Mouse (Mus musculus) kidney, embryonic 14.5 days (tissue): ENCODE measurements around the gene Gm14214. TPM values are rescaled to one million over a fixed set of nuclear protein-coding genes. Genes with fewer than 3 reads are reported as not detected.
A peak's percentile ranks its signal among the peaks of the same experiment; 100 is the strongest.

ENCODE experiments used
- ATAC-seq: fragments of 200-750 bp; cut with Nextera tagmentation; 2 replicates; pipeline ENCODE4 v1.8.0; 2017; ENCODE audit warnings: moderate number of reproducible peaks, mild to moderate bottlenecking, moderate TSS enrichment, moderate library complexity; ENCODE audit not compliant: low FRiP score, low TSS enrichment
- H3K27ac ChIP-seq: fragments of 300-500 bp; sonication (generic); 2 replicates; pipeline ENCODE4 v1.5.1; 2014; ENCODE audit warnings: low read depth, mild to moderate bottlenecking, low read length, moderate library complexity, mixed read lengths
- H3K27me3 ChIP-seq: fragments of 300-500 bp; sonication (generic); 2 replicates; pipeline ENCODE4 v1.6.1; 2014; ENCODE audit warnings: mild to moderate bottlenecking, low read length; ENCODE audit not compliant: control insufficient read depth, insufficient read depth
- H3K36me3 ChIP-seq: fragments of 300-500 bp; sonication (generic); 2 replicates; pipeline ENCODE4 v1.6.1; 2014; ENCODE audit warnings: low read length, mixed read lengths; ENCODE audit not compliant: control insufficient read depth, insufficient read depth
- H3K4me1 ChIP-seq: fragments of 300-500 bp; sonication (generic); 2 replicates; pipeline ENCODE4 v1.6.1; 2014; ENCODE audit warnings: low read length, mixed read lengths; ENCODE audit not compliant: control insufficient read depth, insufficient read depth
- H3K4me2 ChIP-seq: fragments of 300-500 bp; sonication (generic); replicated peaks from 2 replicates; pipeline ENCODE4 v1.6.1; 2014; ENCODE audit warnings: low read depth, mild to moderate bottlenecking, low read length
- H3K4me3 ChIP-seq: fragments of 300-500 bp; sonication (generic); 2 replicates; pipeline ENCODE4 v1.5.1; 2014; ENCODE audit warnings: mild to moderate bottlenecking, low read length
- H3K9ac ChIP-seq: fragments of 300-500 bp; sonication (generic); 2 replicates; pipeline ENCODE4 v1.6.1; 2014; ENCODE audit warnings: low read depth, mild to moderate bottlenecking, low read length, moderate library complexity
- H3K9me3 ChIP-seq: fragments of 300-500 bp; sonication (generic); 2 replicates; pipeline ENCODE4 v1.6.1; 2016; ENCODE audit warnings: low read length; ENCODE audit not compliant: control insufficient read depth
- WGBS: fragments of 180-500 bp; shearing (Covaris S2); extraction: QIAGEN DNeasy Blood & Tissue Kit; methylation state at CpG from one replicate; pipeline ENCODE4 v1.1.7; 2014; 5-methylcytosine and 5-hydroxymethylcytosine counted together
- polyA plus RNA-seq: library from polyadenylated mRNA; unstranded; fragments of >200 nt; fragmentation: Nextera tagmentation; extraction: Ambion mirVana; gene quantifications from 2 replicates; pipeline ENCODE4 v1.2.1, GENCODE M21; 2014

Gm14214 gene
- polyA plus RNA-seq, 1 experiment from 2014 or later: not detected

DNA sequence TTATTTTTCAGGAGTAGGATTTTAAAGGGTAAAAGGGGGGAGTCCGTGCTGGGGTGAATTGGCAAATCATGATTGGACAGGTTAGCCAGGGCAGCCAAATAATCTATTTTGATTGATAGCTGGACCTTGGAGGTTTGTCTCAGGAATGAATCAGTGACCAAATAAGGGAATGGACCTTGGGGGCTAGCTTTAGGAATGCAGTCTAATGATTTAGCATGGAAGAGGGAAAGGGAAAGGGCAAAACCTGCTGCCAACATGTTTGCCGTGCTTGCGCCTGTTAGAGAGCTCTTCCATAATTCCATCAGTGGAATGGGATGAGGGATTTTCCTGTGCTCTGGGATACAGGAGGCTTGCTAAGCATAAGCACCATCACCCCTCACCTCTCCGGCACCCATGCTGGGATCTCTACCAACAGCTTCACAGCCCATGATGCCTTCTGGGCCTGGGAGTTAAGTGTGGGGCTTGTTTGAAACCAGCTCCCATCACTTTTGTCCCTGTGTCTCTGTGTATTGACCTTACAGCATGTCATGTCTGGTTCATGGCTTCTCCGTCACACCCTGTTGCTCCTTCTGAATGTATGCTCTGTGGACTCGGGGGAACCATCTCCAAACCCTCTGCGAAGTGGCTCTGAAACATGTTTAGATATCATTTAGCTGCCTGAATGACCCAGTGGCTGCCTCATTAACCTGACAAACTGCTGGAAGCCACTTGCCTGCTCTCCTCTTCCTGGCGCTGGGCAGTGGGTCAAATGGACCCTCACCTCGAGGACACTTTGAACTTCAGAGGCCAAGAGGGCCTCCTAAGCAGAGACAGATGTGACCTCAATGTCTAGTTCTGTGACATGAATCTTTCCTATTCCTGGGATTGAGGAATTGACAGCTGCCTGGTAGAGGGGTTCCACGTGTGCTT lies 26.7 kb downstream of the Gm14214 start:
- Histone ChIP-seq H3K9ac (no peak overlapping the region), H3K27me3 (no peaks in the 10 kb centered on the region), H3K4me2 (no peak overlapping the region), H3K4me3 (no peak overlapping the region), H3K36me3 (no peaks in the 10 kb centered on the region), H3K4me1 (peaks cover 11% of the 10 kb centered on the region; the same call in 1 of the 2 replicates), H3K9me3 (no peaks in the 10 kb centered on the region), H3K27ac (no peak overlapping the region)
- 23% methylated on average over 10 of the region's 10 CpGs for WGBS
- ATAC-seq: peak; percentile 65; the same call in 1 of the 2 replicates

DNA sequence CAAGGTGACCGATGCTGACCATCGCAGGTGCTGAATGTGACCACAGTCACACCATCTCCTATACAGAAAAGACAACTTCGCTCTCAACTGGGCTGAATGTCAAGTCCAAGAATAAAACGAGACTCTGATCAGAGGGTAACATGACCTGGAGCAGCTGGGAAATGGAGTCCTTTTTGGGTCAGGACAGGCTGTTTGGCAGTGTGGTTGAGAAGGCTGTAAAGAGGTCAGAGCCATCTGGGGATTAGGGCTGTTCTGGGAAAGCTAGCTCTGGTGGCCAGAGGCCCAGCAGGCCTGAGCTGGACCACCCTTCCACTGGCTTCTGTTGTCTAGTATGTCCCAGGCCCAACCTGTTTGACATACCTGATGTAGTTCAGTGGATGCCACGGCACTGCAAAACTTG lies 31.2 kb downstream of the Gm14214 start:
- Histone ChIP-seq H3K4me2 (no peak overlapping the region), H3K4me3 (no peak overlapping the region), H3K4me1 (peaks cover 24% of the 10 kb centered on the region), H3K9ac (no peak overlapping the region), H3K9me3 (no peaks in the 10 kb centered on the region), H3K36me3 (no peaks in the 10 kb centered on the region), H3K27me3 (no peaks in the 10 kb centered on the region), H3K27ac (no peak overlapping the region)
- ATAC-seq: no peak
- 68% methylated on average over 5 of the region's 5 CpGs for WGBS

DNA sequence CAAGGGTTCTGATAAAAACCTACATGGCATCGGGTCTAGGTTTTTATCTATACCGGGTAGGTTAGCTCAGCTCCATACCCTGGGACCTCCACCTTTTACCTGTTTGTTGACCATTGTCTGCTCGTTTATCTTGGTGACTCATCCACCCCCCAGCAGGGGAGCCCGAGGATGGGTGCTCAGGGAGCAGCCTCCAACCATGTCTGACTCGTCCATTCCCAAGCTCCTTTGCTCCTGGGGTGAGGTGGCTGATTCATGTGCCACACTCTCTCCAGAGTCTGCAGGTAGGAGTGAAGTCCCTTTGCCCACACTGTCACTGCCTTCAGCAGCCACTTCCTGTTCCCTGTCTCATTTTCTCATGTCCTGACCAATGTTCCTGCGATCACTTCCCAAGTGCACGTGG lies 33.8 kb downstream of the Gm14214 start:
- WGBS: 72% methylated on average over 7 of the region's 7 CpGs
- ATAC-seq: no peak

DNA sequence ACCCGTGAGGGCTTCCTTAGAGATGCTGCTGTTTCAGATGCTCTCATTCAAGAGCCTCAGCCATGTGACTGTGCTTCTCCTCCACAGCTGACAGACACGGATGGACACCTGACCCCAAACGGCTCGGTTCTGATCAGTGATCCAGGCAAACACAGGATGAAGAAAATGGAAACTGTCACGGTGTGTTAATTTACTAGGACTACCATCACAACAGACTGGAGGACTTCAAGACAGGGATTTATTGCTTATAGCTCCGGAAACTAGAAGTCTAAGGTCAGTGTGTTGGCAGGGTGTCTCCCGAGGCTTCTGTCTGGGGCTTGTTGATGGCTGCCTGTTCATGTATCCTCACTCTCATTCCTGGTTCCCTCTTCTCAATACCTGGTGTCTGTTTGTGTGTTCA lies 34.4 kb downstream of the Gm14214 start:
- no peaks in the 10 kb centered on the region for H3K27me3 ChIP-seq
- peak; percentile 67 for ATAC-seq
- H3K9me3 ChIP-seq: no peaks in the 10 kb centered on the region
- H3K36me3 ChIP-seq: no peaks in the 10 kb centered on the region
- H3K4me2 ChIP-seq: no peak overlapping the region
- no peak overlapping the region for H3K9ac ChIP-seq
- H3K27ac ChIP-seq: no peak overlapping the region
- H3K4me3 ChIP-seq: no peak overlapping the region
- WGBS: 5% methylated on average over 7 of the region's 7 CpGs
- H3K4me1 ChIP-seq: peaks cover 20% of the 10 kb centered on the region

More for the DNA sequence above, 33.8 kb downstream of the Gm14214 start:
- Histone ChIP-seq H3K36me3 (no peaks in the 10 kb centered on the region), H3K4me3 (no peak overlapping the region), H3K27ac (no peak overlapping the region), H3K9me3 (no peaks in the 10 kb centered on the region), H3K9ac (no peak overlapping the region), H3K4me2 (no peak overlapping the region), H3K4me1 (peaks cover 20% of the 10 kb centered on the region), H3K27me3 (no peaks in the 10 kb centered on the region)

DNA sequence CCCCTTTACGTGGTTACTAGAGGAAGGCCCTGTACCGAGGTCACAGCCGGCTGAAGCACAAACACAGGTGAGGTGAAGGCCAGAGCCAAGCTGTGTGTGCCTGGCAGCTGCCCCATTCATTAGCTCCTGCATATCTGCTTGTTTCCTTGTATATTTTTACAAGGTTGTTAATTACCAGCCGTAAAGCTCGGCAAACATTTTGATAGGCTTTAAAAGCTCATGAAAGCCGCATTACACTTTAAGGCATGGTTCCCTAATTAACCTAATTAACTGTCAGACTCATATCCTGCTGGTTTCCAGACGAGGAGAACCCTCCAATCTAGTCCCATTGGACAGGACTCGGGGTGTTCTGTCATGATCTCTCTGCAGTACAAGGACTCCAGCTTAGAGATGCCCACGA lies 34.9 kb downstream of the Gm14214 start:
- WGBS: 28% methylated on average over 9 of the region's 9 CpGs
- Histone ChIP-seq H3K27ac (no peak overlapping the region; the same call in 1 of the 2 replicates), H3K27me3 (no peaks in the 10 kb centered on the region), H3K36me3 (no peaks in the 10 kb centered on the region), H3K4me2 (no peak overlapping the region), H3K4me3 (no peak overlapping the region), H3K9me3 (no peaks in the 10 kb centered on the region), H3K9ac (no peak overlapping the region), H3K4me1 (peaks cover 20% of the 10 kb centered on the region)
- no peak for ATAC-seq

DNA sequence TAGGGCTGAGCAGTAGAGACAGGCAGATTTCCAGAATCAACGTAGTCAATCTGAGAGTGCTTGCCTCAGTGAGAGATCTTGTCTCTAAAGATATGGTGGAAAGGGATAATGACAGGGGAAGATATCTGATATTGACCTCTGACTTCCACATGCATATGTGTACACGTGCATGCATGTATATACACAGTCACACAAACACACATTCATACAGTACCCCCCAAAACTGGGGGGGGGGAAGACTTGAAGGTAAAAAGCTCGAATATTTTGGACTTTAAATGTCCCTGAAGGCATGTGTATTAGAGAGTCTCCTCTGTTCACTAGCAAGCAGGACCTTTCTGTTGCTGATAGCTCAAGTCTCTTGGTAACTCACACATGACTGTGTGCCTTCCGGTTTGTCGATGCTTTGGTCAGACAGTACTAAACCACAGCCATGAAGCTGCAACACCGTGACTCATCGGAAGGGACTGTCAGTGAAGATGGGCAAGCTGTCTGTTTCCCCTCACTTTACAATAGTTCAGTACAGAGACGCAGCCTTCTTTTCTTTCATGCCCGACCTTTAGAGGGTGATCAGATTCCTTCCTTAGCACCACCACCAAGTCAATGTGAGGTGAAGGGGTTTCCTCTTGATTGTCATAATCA lies 37.2 kb downstream of the Gm14214 start:
- ATAC-seq: no peak
- Histone ChIP-seq H3K36me3 (no peaks in the 10 kb centered on the region), H3K4me1 (peaks cover 29% of the 10 kb centered on the region), H3K4me3 (no peak overlapping the region), H3K27me3 (no peaks in the 10 kb centered on the region), H3K4me2 (no peak overlapping the region), H3K9ac (no peak overlapping the region), H3K9me3 (no peaks in the 10 kb centered on the region), H3K27ac (no peak overlapping the region)
- 64% methylated on average over 9 of the region's 9 CpGs for WGBS

DNA sequence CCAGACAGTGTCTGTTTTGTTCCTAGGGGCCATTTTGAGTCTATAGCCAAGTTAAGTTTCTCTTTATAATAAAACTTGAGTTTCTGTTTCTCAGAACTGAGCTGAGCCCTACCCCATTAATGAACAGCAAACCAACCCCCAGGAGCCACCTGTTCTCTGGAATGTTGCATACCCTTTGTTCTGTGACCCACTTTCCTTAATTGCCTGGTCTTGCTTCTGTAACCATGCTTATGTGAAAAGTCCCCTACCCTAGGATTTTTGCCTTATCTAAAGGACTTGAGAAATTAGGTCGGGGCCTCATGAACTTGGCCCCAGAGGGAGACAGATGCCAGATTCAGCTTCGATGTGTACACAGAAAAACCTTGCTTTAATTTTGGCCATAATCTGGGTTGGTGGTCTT lies 37.9 kb downstream of the Gm14214 start:
- Histone ChIP-seq H3K9ac (no peak overlapping the region), H3K36me3 (no peaks in the 10 kb centered on the region), H3K4me3 (no peak overlapping the region), H3K4me2 (no peak overlapping the region), H3K9me3 (no peaks in the 10 kb centered on the region), H3K27me3 (no peaks in the 10 kb centered on the region), H3K4me1 (peaks cover 29% of the 10 kb centered on the region), H3K27ac (no peak overlapping the region)
- 50% methylated on average over 2 of the region's 2 CpGs for WGBS
- no peak for ATAC-seq

DNA sequence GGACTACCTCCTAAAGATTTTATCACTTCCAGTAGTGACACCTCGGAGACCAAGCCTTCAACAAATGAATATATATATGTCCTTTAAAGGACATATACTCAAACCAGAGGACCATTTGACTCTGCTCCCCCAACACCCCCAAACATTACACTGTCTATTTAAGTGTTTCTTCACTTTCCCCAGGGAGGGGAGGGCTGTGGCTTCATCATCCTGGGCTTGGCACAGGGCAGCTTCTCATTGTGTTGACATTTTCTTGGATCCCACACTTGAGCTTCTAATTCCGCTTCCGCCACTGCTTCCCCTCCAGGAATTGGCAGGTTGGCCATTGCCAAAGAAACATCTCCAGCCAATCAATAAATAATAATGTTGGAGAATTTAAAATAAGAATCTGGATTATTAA lies 39.0 kb downstream of the Gm14214 start:
- H3K9ac ChIP-seq: no peak overlapping the region
- H3K27me3 ChIP-seq: no peaks in the 10 kb centered on the region
- peaks cover 26% of the 10 kb centered on the region for H3K4me1 ChIP-seq
- no peak overlapping the region for H3K4me3 ChIP-seq
- WGBS: 80% methylated on average over 3 of the region's 3 CpGs
- H3K4me2 ChIP-seq: no peak overlapping the region
- no peaks in the 10 kb centered on the region for H3K36me3 ChIP-seq
- no peaks in the 10 kb centered on the region for H3K9me3 ChIP-seq
- ATAC-seq: no peak
- H3K27ac ChIP-seq: no peak overlapping the region

DNA sequence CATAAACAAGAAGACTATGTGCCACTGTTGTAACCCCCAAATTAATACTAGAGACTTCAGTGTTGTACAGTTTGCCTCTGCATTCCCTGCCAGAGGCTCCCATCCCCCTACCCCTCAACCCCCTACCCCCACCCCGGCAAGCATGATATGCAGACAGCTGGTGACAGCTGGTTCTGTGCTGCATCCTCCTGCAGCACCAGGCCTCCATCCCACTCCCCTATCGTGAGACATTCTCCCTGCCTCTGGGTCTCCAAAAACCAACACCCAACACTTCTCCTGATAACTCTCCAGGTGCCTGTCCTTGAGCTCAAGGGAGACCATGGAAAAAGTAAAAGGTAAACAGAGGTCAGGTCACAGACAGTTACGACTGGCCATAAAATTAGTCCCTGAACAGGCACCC lies 40.1 kb downstream of the Gm14214 start:
- no peak overlapping the region for H3K9ac ChIP-seq
- no peak overlapping the region for H3K4me2 ChIP-seq
- ATAC-seq: no peak
- H3K27me3 ChIP-seq: no peaks in the 10 kb centered on the region
- no peaks in the 10 kb centered on the region for H3K9me3 ChIP-seq
- WGBS: 22% methylated on average over 3 of the region's 3 CpGs
- no peak overlapping the region for H3K4me3 ChIP-seq
- H3K27ac ChIP-seq: no peak overlapping the region
- no peaks in the 10 kb centered on the region for H3K36me3 ChIP-seq
- H3K4me1 ChIP-seq: peaks cover 17% of the 10 kb centered on the region
